8 mouse cellular contexts compared by ENCODE assay signal in genomic region chr11:102445891-102446361, GRCm38 (mm10). TPM values are rescaled to one million over a fixed set of nuclear protein-coding genes. Genes with fewer than 3 reads are reported as not detected.
DNase-seq lines count a peak whose midpoint lies in the region; ATAC-seq and TF ChIP-seq lines count a peak whose summit lies in the region.

No protein-coding gene starts in this region.

- ATAC-seq in heart, embryonic 13.5 days (ENCODE audit: extremely low read depth, insufficient number of reproducible peaks, low FRiP score, low TSS enrichment): no peak
- no peak for ATAC-seq in CD4-positive, CD25-positive, alpha-beta regulatory T cell, adult 4 months

- 11% methylated on average over 7 of the region's 7 CpGs for WGBS in heart, embryonic 13.5 days
- WGBS in limb, embryonic 10.5 days: 17% methylated on average over 7 of the region's 7 CpGs
- WGBS in small intestine, adult 2 months: 26% methylated on average over 7 of the region's 7 CpGs

- intact Hi-C loops in left cerebral cortex, postnatal 10 days (cut with DNase I): loop anchor here (10.0 kb wide), 1 partner anchor 209 kb away; no protein-coding TSS in a partner anchor
- intact Hi-C loops in gastrocnemius, postnatal 36 days (cut with DNase I): no loop called here

- H3K36me3 ChIP-seq in heart, embryonic 13.5 days: peaks cover 29% of the 10 kb centered on the region
- peaks cover 33% of the 10 kb centered on the region for H3K36me3 ChIP-seq in limb, embryonic 10.5 days
- no peaks in the 10 kb centered on the region for H3K36me3 ChIP-seq in small intestine, adult 2 months (ENCODE audit: control insufficient read depth, insufficient read depth, low read length)

- H3K27me3 ChIP-seq in heart, embryonic 13.5 days (replicated peaks): peaks cover 22% of the 10 kb centered on the region
- H3K27me3 ChIP-seq in limb, embryonic 10.5 days (ENCODE audit: low read depth, poor library complexity, severe bottlenecking): peaks cover 46% of the 10 kb centered on the region
- peaks cover 35% of the 10 kb centered on the region for H3K27me3 ChIP-seq in small intestine, adult 2 months (ENCODE audit: control insufficient read depth, insufficient read depth, low read length)

- peak overlapping the region; percentile 88 for H3K4me3 ChIP-seq in heart, embryonic 13.5 days
- peak overlapping the region; percentile 92 for H3K4me3 ChIP-seq in limb, embryonic 10.5 days
- H3K4me3 ChIP-seq in small intestine, adult 2 months (ENCODE audit: low read depth, low read length): peak overlapping the region; percentile 61

- H3K9ac ChIP-seq in heart, embryonic 13.5 days: peak overlapping the region; percentile 99

- TF ChIP-seq POLR2A in small intestine, adult 2 months (IDR thresholded peaks at IDR 0.05; ENCODE audit: low read depth, low read length): no peak

- peaks cover 56% of the 10 kb centered on the region for H3K4me1 ChIP-seq in heart, embryonic 13.5 days
- H3K4me1 ChIP-seq in limb, embryonic 10.5 days: peaks cover 45% of the 10 kb centered on the region
- H3K4me1 ChIP-seq in small intestine, adult 2 months (ENCODE audit: control insufficient read depth, insufficient read depth, insufficient read length, low read length): peaks cover 8% of the 10 kb centered on the region

- H3K27ac ChIP-seq in heart, embryonic 13.5 days (replicated peaks): peak overlapping the region; percentile 92
- H3K27ac ChIP-seq in limb, embryonic 10.5 days: peak overlapping the region; percentile 97
- H3K27ac ChIP-seq in small intestine, adult 2 months (ENCODE audit: insufficient read depth, low read depth, low read length): no peak overlapping the region

- H3K4me2 ChIP-seq in heart, embryonic 13.5 days: peak overlapping the region; percentile 76

- DNase-seq in left cerebral cortex, postnatal 10 days (ENCODE audit: extremely low spot score in 1 of 2, low spot score in 2 of 2): peak; percentile 39 to 82
- DNase-seq in left cerebral cortex, adult 11 months (ENCODE audit: low spot score): no peak
- DNase-seq in cerebellum, postnatal 14 days: peak; percentile 68 to 77
- DNase-seq in limb, embryonic 10.5 days (ENCODE audit: low spot score): no peak
- DNase-seq in gastrocnemius, postnatal 36 days: no peak

- no peaks in the 10 kb centered on the region for H3K9me3 ChIP-seq in heart, embryonic 13.5 days
- H3K9me3 ChIP-seq in limb, embryonic 10.5 days (replicated peaks): no peaks in the 10 kb centered on the region

- no peak for TF ChIP-seq CTCF in small intestine, adult 2 months (IDR thresholded peaks at IDR 0.05; ENCODE audit: extremely low read depth, insufficient read length, insufficient replicate concordance, low read depth, low read length)

RNA-seq across cellular contexts. Expression of gene Fam171a2, which starts 1.6 kb away (rescaled TPM):
- total RNA-seq in left cerebral cortex, postnatal 10 days (2021): 100 to 1,000 TPM; 125 to 135 TPM
- polyA plus RNA-seq in heart, embryonic 13.5 days (2015; fragmentation: Nextera tagmentation; extraction: Ambion mirVana): 2.8 and 2.9 TPM in 2 replicates
- 3.7 and 4.2 TPM in 2 replicates for polyA plus RNA-seq in limb, embryonic 10.5 days (2016; fragmentation: Nextera tagmentation; extraction: Ambion mirVana)
- polyA plus RNA-seq in small intestine, adult 2 months (2012; rRNA removed): 5.4 and 5.9 TPM in 2 replicates
- polyA plus RNA-seq in CD4-positive, CD25-positive, alpha-beta regulatory T cell, adult 4 months (2017; shearing (Covaris generic)): not detected
- 1 to 10 TPM; 1.4 to 1.6 TPM for total RNA-seq in gastrocnemius, postnatal 36 days (2021)

RNA-seq across cellular contexts. Expression of gene Grn, which starts 15.8 kb away (rescaled TPM):
- total RNA-seq in left cerebral cortex, postnatal 10 days (2021): 10 to 100 TPM; 79.2 to 79.4 TPM
- 220 and 224 TPM in 2 replicates for polyA plus RNA-seq in heart, embryonic 13.5 days (2015; fragmentation: Nextera tagmentation; extraction: Ambion mirVana)
- polyA plus RNA-seq in limb, embryonic 10.5 days (2016; fragmentation: Nextera tagmentation; extraction: Ambion mirVana): 78.5 and 93.2 TPM in 2 replicates
- polyA plus RNA-seq in small intestine, adult 2 months (2012; rRNA removed): 76.0 and 111 TPM in 2 replicates
- 10 to 100 TPM; 23.3 to 51.4 TPM for polyA plus RNA-seq in CD4-positive, CD25-positive, alpha-beta regulatory T cell, adult 4 months (2017; shearing (Covaris generic))
- 10 to 100 TPM; 23.5 to 24.8 TPM for total RNA-seq in gastrocnemius, postnatal 36 days (2021)

RNA-seq across cellular contexts. Expression of gene Itga2b, which starts 24.0 kb away (rescaled TPM):
- total RNA-seq in left cerebral cortex, postnatal 10 days (2021): 1 to 10 TPM; 3.2 to 3.3 TPM
- polyA plus RNA-seq in heart, embryonic 13.5 days (2015; fragmentation: Nextera tagmentation; extraction: Ambion mirVana): 10.5 and 11.3 TPM in 2 replicates
- polyA plus RNA-seq in limb, embryonic 10.5 days (2016; fragmentation: Nextera tagmentation; extraction: Ambion mirVana): 4.6 and 5.3 TPM in 2 replicates
- 2.0 and 3.9 TPM in 2 replicates for polyA plus RNA-seq in small intestine, adult 2 months (2012; rRNA removed)
- 1 to 10 TPM in 1 of 2 experiments, under 1 TPM in 1; 0.36 to 1.5 TPM for polyA plus RNA-seq in CD4-positive, CD25-positive, alpha-beta regulatory T cell, adult 4 months (2017; shearing (Covaris generic))
- 1 to 10 TPM in 1 of 2 experiments, under 1 TPM in 1; 0.56 to 1.1 TPM for total RNA-seq in gastrocnemius, postnatal 36 days (2021)

RNA-seq across cellular contexts. Expression of gene Slc25a39, which starts 38.2 kb away (rescaled TPM):
- total RNA-seq in left cerebral cortex, postnatal 10 days (2021): 10 to 100 TPM; 64.8 to 66.7 TPM
- polyA plus RNA-seq in heart, embryonic 13.5 days (2015; fragmentation: Nextera tagmentation; extraction: Ambion mirVana): 287 and 294 TPM in 2 replicates
- polyA plus RNA-seq in limb, embryonic 10.5 days (2016; fragmentation: Nextera tagmentation; extraction: Ambion mirVana): 209 and 242 TPM in 2 replicates
- 322 and 403 TPM in 2 replicates for polyA plus RNA-seq in small intestine, adult 2 months (2012; rRNA removed)
- 10 to 100 TPM; 44.0 to 44.2 TPM for polyA plus RNA-seq in CD4-positive, CD25-positive, alpha-beta regulatory T cell, adult 4 months (2017; shearing (Covaris generic))
- total RNA-seq in gastrocnemius, postnatal 36 days (2021): 10 to 100 TPM; 56.2 to 64.3 TPM

RNA-seq across cellular contexts. Expression of gene Rundc3a, which starts 52.7 kb away (rescaled TPM):
- total RNA-seq in left cerebral cortex, postnatal 10 days (2021): 100 to 1,000 TPM; 329 to 332 TPM
- polyA plus RNA-seq in heart, embryonic 13.5 days (2015; fragmentation: Nextera tagmentation; extraction: Ambion mirVana): 1.1 and 1.7 TPM in 2 replicates
- polyA plus RNA-seq in limb, embryonic 10.5 days (2016; fragmentation: Nextera tagmentation; extraction: Ambion mirVana): 1.2 and 1.3 TPM in 2 replicates
- polyA plus RNA-seq in small intestine, adult 2 months (2012; rRNA removed): 2.5 and 6.5 TPM in 2 replicates
- 1 to 10 TPM; 3.3 to 3.5 TPM for polyA plus RNA-seq in CD4-positive, CD25-positive, alpha-beta regulatory T cell, adult 4 months (2017; shearing (Covaris generic))
- total RNA-seq in gastrocnemius, postnatal 36 days (2021): not detected

Comparison
In these comparisons a context has a peak if more than half of its experiments do, and no peak if none do; other contexts are left out.
1. DNase-seq: peak in left cerebral cortex, postnatal 10 days (2 of 2) and cerebellum, postnatal 14 days (2 of 2); none in left cerebral cortex, adult 11 months (single experiment), limb, embryonic 10.5 days (single experiment) and gastrocnemius, postnatal 36 days (0 of 2).
2. Peak in every context shown above with its lines, with median percentiles within 50 percentile points of each other: H3K4me3 ChIP-seq.